Mouse (Mus musculus) A20 (cell line): Measurements from ENCODE around the gene Pole2.

Source experiments
- DNase-seq: peaks from one replicate; pipeline ENCODE4 v3.0.0-alpha.2; 2011; ENCODE audit warnings: low read depth, low spot score

Pole2 gene

DNA sequence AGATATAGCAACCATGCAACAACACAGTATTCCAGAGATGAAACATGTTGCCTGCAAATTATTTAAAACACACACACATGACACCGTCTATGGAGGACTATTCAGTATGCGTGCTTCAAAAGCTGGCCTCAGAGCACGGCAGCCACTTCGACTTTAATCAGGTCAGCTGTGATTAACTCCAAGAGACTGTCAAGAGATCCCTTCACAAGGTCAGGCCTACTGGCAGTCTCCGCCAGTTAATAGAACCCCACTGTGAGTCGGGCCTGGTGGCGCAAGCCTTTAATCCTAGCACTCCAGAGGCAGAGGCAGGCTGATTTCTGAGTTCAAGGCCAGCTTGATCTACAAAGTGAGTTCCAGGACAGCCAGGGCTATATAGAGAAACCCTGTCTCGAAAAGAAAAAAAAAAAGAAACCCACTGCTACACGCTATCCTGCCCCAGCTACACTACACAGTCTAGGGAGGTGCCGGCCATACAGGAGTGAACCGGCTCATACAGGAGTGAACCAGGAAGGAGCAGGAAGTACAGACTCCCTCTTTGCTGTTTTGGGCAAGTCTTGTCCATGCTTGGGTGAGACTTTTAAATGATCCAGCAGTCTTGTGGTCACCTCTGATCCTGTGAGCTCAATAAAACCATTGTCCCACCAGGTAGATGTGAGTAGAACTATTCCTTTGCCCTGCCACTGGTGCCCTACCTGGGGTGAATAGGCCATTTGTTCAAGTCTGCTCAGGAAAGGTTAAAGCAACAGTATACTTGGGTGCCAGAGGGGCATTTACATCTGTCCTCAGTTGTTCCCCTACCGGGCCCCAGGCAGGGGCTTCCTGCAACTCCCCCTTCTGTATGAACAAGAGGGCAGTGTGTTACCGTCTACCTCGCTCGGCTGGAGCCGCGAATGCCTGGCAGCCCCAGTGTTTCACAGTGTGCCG lies 17.7 kb downstream of the Pole2 start:
- no peak for DNase-seq

GRCm38 (mm10) chr12:69208520-69208919 lies 19.5 kb downstream of the Pole2 start:
- DNase-seq: no peak

DNA sequence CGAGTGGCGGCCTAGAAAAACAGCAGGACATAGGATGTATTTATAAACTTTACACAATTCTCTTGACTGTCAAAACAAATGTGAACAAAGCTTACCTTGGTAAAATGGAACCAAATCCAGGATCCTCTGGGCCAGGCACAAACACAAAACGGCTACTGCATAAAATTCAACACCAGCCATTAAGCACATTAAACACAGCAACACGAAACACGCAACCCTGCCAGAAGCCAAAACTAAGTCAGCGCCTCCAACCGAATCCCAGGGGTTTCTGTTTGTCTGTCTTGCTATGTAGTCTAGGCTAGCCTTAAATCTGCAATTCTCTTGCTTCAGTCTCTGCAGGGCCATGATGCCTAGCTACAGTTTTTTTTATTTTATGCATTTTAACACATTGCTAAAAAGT lies 20.1 kb downstream of the Pole2 start:
- DNase-seq: no peak

- no peak for DNase-seq
Observed at GRCm38 (mm10) chr12:69207396-69207795, 20.6 kb downstream of the Pole2 start.

GRCm38 (mm10) chr12:69204052-69204833 lies 23.8 kb downstream of the Pole2 start, which contains the start of gene Gm49384:
TSS of gene Gm49384 (minus strand) at chr12:69204267.
- no peak for DNase-seq

- no peak for DNase-seq
Observed at GRCm38 (mm10) chr12:69198985-69199384, 29.0 kb downstream of the Pole2 start.

- peak; percentile 88 for DNase-seq
Observed at GRCm38 (mm10) chr12:69198164-69198535, 29.8 kb downstream of the Pole2 start, which contains the start of gene Dnaaf2. TSS of gene Dnaaf2 (minus strand) at chr12:69198429.

- peak; percentile 87 for DNase-seq
Observed at GRCm38 (mm10) chr12:69197378-69198163, 30.4 kb downstream of the Pole2 start.

DNA sequence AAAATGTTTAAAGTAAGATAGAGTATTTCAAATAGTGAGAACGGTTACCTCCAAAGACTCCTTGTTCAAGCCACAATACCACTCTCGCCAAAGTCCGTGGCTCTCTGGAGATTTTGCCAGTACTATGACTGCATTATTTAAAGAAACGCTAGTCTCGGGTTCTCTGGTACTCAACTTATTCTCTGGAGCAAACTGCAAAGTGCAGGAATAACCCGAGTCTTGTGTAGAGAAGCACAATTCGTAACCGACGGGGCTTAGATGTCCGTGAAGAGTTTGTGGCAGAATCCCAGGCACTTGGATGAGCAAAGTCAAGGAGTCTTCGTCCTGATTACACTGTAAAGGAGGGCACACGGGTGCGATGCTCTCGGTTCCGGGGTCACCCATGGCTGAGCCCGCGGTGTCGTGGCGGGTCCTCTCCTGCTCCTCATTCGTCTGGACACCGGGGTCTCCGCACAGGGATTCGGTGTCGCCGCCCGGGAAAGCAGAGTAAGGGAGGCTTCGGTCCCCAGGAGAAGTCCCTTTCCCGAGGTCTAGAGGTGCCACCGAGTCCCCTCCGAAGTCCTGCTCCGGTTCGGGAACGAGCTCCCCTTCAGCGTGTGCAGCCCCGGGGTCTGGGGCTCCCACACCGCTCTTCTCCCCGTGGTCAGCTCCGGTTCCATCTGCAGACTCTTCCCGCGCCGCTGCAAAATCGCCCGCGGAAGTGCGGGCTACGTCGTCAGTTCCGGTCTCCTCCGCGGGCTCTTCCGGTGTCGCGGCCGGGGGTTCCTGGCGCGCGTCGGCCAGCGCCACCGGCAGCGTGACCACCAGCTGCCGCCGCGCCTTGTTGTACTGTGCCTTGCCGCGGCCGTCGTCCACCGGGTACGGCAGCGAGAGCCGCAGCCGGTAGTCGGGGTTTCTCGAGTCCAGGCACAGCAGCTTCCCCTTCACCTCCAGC lies 31.3 kb downstream of the Pole2 start, which contains the start of gene Gm49383:
Gene Gm49383 (minus strand): TSS at position 661 of the 934 bp plus-strand sequence.
- DNase-seq: peak; percentile 89

- DNase-seq: no peak
Observed at GRCm38 (mm10) chr12:69192637-69193036, 35.4 kb downstream of the Pole2 start.

- no peak for DNase-seq
Observed at GRCm38 (mm10) chr12:69191396-69191795, 36.6 kb downstream of the Pole2 start.

DNA sequence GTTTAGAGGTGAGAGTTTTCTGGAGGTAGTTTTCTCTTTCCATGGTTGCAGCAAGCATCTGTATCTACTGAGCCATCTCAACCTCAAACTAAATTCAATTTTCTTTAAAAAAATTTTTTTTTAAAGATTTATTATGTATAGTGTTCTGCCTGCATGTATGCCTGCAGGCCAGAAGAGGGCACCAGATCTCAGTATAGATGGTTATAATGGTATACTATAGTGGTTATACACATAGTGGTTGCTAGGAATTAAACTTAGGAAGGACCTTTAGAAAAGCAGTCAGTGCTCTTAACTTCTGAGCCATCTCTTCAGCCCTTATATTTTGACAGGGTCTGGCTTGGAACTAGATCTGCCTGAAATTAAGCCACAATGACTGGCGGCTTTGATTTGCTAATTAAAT lies 37.5 kb downstream of the Pole2 start:
- no peak for DNase-seq

DNA sequence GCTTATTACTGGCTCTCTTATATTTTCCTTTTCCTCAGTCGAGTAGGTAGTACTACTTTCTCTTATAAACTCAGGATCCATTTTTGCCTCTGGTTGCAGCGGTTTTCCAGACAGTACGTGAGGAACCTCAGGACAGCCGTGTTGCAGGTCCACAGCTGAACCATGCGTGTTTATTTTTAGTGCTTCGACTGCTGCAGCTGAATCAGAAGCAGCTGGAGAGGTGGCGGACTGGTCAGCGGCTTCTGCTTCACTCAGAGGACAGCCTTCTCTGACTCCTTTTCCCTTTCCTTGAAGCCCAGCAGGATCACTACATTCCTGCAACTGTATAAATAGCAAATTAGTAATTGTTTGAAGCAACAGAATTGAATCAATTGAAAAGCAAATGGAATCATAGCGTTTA lies 37.9 kb downstream of the Pole2 start:
- no peak for DNase-seq

DNA sequence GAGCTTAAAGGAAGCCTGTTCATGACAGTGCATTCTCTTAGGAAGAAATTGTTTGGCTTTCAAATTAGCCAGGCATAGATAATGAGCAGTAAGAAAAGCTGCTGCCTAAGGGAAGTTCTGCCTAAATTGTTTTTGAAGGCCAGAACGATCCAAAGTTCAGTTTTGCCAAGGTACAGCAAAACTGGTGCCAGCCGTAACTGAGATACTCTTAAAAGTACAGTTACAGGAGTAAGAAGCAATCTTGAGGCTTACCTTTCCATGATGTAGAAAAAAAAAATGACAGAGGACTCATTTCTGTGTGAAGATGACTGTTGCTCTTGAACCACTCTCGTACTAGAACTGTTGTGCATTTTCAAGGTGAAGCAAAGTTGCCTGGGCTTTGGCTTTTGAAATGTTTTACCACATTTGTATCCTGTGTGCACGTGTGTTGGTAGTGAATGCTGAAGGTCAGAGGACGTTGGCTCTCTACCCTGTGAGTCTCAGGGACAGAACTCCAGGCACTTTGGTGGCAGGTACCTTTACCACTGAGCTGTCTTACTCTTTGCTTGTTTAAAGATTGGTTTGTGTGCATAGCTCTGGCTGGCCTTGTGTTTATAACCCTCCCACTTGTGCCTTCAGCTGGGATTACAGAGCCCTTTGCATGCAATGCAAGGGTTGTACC lies 41.1 kb downstream of the Pole2 start:
- DNase-seq: peak; percentile 39

GRCm38 (mm10) chr12:69185371-69185770 lies 42.6 kb downstream of the Pole2 start:
- DNase-seq: no peak

DNA sequence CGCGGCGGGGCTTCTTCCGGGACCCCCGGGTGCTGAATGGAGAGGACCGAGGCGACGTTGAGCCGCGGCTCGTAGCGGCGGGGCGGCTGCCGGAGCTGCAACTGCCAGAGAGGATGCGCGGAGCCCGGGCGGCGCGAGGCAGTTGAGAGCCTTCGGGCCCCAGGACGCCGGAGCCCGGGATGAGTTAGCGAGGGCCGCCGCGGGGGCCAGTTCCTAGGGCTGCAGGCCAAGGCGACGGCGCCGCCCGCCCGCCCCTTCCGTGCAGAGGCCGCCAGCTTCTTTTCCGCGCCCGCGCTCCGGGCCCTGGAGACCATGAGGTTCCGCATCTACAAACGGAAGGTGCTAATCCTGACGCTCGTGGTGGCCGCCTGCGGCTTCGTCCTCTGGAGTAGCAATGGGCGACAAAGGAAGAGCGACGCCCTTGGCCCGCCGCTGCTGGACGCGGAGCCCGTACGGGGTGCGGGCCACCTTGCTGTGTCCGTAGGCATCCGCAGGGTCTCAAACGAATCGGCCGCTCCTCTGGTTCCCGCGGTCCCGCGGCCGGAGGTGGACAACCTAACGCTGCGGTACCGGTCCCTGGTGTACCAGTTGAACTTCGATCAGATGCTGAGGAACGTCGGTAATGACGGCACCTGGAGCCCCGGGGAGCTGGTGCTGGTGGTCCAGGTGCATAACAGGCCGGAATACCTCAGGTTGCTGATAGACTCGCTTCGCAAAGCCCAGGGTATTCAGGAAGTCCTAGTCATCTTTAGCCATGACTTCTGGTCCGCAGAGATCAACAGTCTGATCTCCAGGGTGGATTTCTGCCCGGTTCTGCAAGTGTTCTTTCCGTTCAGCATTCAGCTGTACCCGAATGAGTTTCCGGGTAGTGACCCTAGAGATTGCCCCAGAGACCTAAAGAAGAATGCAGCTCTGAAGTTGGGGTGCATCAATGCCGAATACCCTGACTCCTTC lies 43.4 kb downstream of the Pole2 start:
- peak; percentile 76 for DNase-seq

DNA sequence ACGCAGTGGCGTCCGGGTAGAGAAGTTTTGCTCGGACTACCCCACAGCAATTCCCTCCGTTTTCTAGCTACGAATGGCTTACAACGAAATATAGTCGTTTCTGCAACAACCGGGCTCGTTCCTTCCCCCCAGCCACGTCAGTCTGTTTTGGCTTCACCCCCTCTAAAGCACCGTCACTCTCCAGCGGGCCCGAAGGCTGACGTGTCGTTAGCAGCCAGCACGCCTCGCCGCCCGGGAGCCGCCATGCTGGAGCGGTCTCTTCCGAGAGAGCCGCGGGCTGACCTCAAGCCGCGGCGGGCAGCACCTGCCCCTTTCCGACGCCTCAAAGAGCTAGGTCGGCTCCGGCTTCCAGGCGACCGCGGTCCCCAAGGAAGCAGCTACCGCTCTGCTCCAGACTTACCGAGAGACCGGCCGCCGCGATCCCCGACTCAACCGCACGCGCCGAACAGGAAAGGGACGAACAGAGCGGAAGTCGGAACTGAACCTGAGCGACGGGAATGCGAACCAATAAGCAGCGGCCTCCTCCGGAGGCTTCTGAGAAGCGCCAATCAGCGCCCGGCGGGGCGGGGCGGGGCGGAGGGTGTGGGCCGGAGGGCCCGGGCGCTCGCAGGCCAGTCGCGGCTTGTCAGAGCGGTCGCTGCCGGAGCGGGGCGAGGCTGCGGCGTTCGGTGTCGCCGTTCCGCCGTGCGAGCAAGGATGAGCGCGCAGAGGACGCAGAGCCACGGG lies 44.2 kb downstream of the Pole2 start, which contains the start of the genes Rpl36al and Mgat2:
Gene Rpl36al (minus strand): TSS at position 501 of the 726 bp plus-strand sequence.
Gene Mgat2 (plus strand): TSS at position 575 of the 726 bp plus-strand sequence.
- DNase-seq: peak; percentile 99

DNA sequence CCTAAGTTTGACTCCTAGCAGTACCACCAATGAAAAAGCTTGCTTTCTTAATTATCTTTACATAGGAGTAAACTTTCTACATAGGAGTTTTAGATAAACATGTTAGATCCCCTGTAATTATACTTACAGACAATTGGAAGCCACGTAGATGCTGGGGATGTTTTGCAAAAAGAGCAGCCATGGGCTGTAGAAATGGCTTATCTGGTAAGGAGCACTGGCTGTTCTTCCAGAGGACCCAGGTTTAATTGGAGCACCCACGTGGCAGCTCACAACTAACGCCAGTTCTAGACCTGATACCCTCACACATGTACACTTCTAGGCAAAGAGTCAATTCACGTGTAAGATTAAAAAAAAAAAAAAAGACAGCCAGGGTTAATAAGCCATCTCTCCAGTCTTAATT lies 46.2 kb downstream of the Pole2 start:
- DNase-seq: no peak
